Mouse (Mus musculus): Measurements from ENCODE around the gene Fbxo47. TPM values are rescaled to one million over a fixed set of nuclear protein-coding genes. Genes with fewer than 3 reads are reported as not detected.

Fbxo47 gene
- polyA plus RNA-seq (2015; fragmentation: Illumina TruSeq; extraction: RNeasy Lipid Tissue Mini Kit (QIAGEN cat#74804); ENCODE audit: low read depth, low replicate concordance): 2.6 TPM

DNA sequence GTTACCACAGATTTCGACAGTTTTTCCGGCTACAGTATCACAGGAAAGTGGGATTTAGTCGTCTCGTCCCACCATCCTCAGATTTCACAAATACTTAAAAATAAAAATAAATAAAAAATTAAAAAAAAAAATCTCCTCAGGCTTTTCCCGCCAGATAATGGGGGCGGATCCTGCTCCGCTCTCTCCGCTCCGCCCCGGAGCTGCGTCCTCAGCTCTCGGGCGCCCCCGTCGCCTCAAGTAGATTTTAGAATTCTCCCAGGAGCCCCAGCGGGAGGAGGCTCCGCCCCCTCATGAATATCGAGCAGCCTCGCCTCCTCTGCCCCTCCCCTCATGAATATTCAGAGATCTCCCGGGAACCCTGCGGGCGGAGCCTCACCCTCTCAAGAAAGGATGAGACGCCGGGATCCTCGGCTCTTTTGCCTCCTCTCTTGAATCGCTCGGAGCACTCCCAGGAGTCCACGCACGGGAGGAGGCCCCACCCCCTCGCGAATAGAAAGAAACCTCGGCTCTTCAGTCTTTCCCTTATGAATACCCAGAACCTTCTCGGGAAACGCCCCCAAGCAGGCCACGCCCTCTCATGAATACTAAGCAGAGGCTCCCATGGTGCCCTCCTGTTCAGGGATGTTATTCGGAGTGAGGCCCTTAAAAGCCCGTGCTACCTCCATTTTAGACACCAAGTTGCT is at the start of gene Fbxo47:
TSS of gene Fbxo47 (minus strand) at position 237 of the 683 bp plus-strand sequence.

DNA sequence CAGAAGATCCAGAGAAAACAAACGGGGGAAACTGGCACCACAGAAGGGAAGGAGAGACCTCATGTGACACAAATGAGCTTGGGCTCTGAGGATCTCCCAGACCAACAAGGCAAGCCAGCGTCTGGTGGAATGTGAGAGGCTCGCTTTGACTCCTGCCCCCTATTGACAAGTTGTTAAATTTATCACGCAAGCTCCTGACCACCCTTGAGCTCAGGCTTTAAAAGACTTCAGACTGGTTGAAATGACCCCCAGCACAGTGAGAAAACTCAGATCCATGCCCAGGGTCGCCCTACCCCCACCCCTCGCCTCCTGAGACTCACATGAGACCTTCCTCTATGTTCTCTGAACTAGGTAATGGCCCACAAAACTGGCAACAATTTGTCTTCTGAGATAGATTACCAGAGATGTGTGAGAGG is 43.4 kb downstream of the Fbxo47 start, which contains the start of gene B230217C12Rik:
TSS of gene B230217C12Rik (plus strand) at position 242 of the 416 bp plus-strand sequence.

Other genes with a start within 250 kb of the Fbxo47 start
- 50.7 TPM for gene Mllt6, start 220.7 kb downstream of the Fbxo47 start, polyA plus RNA-seq (2015; fragmentation: Illumina TruSeq; extraction: RNeasy Lipid Tissue Mini Kit (QIAGEN cat#74804); ENCODE audit: low read depth, low replicate concordance)
- gene Cisd3, start 198.3 kb downstream of the Fbxo47 start, polyA plus RNA-seq (2015; fragmentation: Illumina TruSeq; extraction: RNeasy Lipid Tissue Mini Kit (QIAGEN cat#74804); ENCODE audit: low read depth, low replicate concordance): 74.5 TPM
- 28.3 TPM for gene Pcgf2, start 183.7 kb downstream of the Fbxo47 start, polyA plus RNA-seq (2015; fragmentation: Illumina TruSeq; extraction: RNeasy Lipid Tissue Mini Kit (QIAGEN cat#74804); ENCODE audit: low read depth, low replicate concordance)
- gene Psmb3, start 180.8 kb downstream of the Fbxo47 start, polyA plus RNA-seq (2015; fragmentation: Illumina TruSeq; extraction: RNeasy Lipid Tissue Mini Kit (QIAGEN cat#74804); ENCODE audit: low read depth, low replicate concordance): 222 TPM
- 77.9 TPM for gene Pip4k2b, start 139.4 kb downstream of the Fbxo47 start, polyA plus RNA-seq (2015; fragmentation: Illumina TruSeq; extraction: RNeasy Lipid Tissue Mini Kit (QIAGEN cat#74804); ENCODE audit: low read depth, low replicate concordance)
- gene Cwc25, start 117.6 kb downstream of the Fbxo47 start, polyA plus RNA-seq (2015; fragmentation: Illumina TruSeq; extraction: RNeasy Lipid Tissue Mini Kit (QIAGEN cat#74804); ENCODE audit: low read depth, low replicate concordance): 11.9 TPM
- 0.92 TPM for gene 1700001P01Rik, start 108.2 kb downstream of the Fbxo47 start, polyA plus RNA-seq (2015; fragmentation: Illumina TruSeq; extraction: RNeasy Lipid Tissue Mini Kit (QIAGEN cat#74804); ENCODE audit: low read depth, low replicate concordance)
- 513 TPM for gene Rpl23, start 101.7 kb downstream of the Fbxo47 start, polyA plus RNA-seq (2015; fragmentation: Illumina TruSeq; extraction: RNeasy Lipid Tissue Mini Kit (QIAGEN cat#74804); ENCODE audit: low read depth, low replicate concordance)
- gene Lasp1, start 85.2 kb downstream of the Fbxo47 start, polyA plus RNA-seq (2015; fragmentation: Illumina TruSeq; extraction: RNeasy Lipid Tissue Mini Kit (QIAGEN cat#74804); ENCODE audit: low read depth, low replicate concordance): 94.8 TPM
- gene B230217C12Rik, start 43.4 kb downstream of the Fbxo47 start, polyA plus RNA-seq (2015; fragmentation: Illumina TruSeq; extraction: RNeasy Lipid Tissue Mini Kit (QIAGEN cat#74804); ENCODE audit: low read depth, low replicate concordance): 102 TPM
- 25.0 TPM for gene Plxdc1, start 102.3 kb upstream of the Fbxo47 start, polyA plus RNA-seq (2015; fragmentation: Illumina TruSeq; extraction: RNeasy Lipid Tissue Mini Kit (QIAGEN cat#74804); ENCODE audit: low read depth, low replicate concordance)
- 3.8 TPM for gene Arl5c, start 112.0 kb upstream of the Fbxo47 start, polyA plus RNA-seq (2015; fragmentation: Illumina TruSeq; extraction: RNeasy Lipid Tissue Mini Kit (QIAGEN cat#74804); ENCODE audit: low read depth, low replicate concordance)
- gene Cacnb1, start 138.9 kb upstream of the Fbxo47 start, polyA plus RNA-seq (2015; fragmentation: Illumina TruSeq; extraction: RNeasy Lipid Tissue Mini Kit (QIAGEN cat#74804); ENCODE audit: low read depth, low replicate concordance): 89.6 TPM
- gene Rpl19, start 142.6 kb upstream of the Fbxo47 start, polyA plus RNA-seq (2015; fragmentation: Illumina TruSeq; extraction: RNeasy Lipid Tissue Mini Kit (QIAGEN cat#74804); ENCODE audit: low read depth, low replicate concordance): 1,548 TPM
- 83.1 TPM for gene Stac2, start 169.3 kb upstream of the Fbxo47 start, polyA plus RNA-seq (2015; fragmentation: Illumina TruSeq; extraction: RNeasy Lipid Tissue Mini Kit (QIAGEN cat#74804); ENCODE audit: low read depth, low replicate concordance)